Mouse (Mus musculus) MEL (cell line): ENCODE measurements around the gene Sall1. TPM values are rescaled to one million over a fixed set of nuclear protein-coding genes. Genes with fewer than 3 reads are reported as not detected.

Experiments used
- DNase-seq: peaks from one replicate; pipeline ENCODE4 v3.0.0; 2011; ENCODE audit warnings: low read depth, low spot score
- H3K27ac ChIP-seq: 2 replicates; pipeline ENCODE4 v1.5.1; 2012; ENCODE audit warnings: low read depth, mild to moderate bottlenecking, control low read depth, low read length, moderate library complexity; ENCODE audit not compliant: control insufficient read depth
- H3K27me3 ChIP-seq, 2 experiments: fragments of 150-350 bp in 1 of 2; sonication (generic) in 1 of 2; 2 replicates each; pipeline ENCODE4 v1.6.1; 2012; ENCODE audit warnings: low read length in 2 of 2, mild to moderate bottlenecking in 2 of 2, improper control_type of control experiment in 1 of 2, moderate library complexity in 1 of 2; ENCODE audit not compliant: insufficient read depth in 2 of 2, control insufficient read depth in 1 of 2
- H3K36me3 ChIP-seq, 2 experiments: 2 replicates each; pipeline ENCODE4 v1.6.1; 2012 to 2014; ENCODE audit warnings: low read length in 2 of 2, improper control_type of control experiment in 1 of 2, inconsistent platforms in 1 of 2, mild to moderate bottlenecking in 1 of 2; ENCODE audit not compliant: insufficient read depth in 2 of 2, control insufficient read depth in 1 of 2
- H3K4me1 ChIP-seq, 2 experiments: fragments of 150-350 bp in 1 of 2; sonication (generic) in 1 of 2; 2 replicates each; pipeline ENCODE4 v1.6.1; 2012; ENCODE audit warnings: low read length in 2 of 2, improper control_type of control experiment in 1 of 2, mild to moderate bottlenecking in 1 of 2; ENCODE audit not compliant: insufficient read depth in 2 of 2, control insufficient read depth in 1 of 2
- H3K4me3 ChIP-seq, 2 experiments: fragments of 150-350 bp in 1 of 2; sonication (generic) in 1 of 2; 2 replicates each; pipeline ENCODE4 v1.5.1; 2012; ENCODE audit warnings: low read depth in 2 of 2, low read length in 2 of 2, mild to moderate bottlenecking in 2 of 2, moderate library complexity in 2 of 2, control low read depth in 1 of 2, improper control_type of control experiment in 1 of 2; ENCODE audit not compliant: control insufficient read depth in 1 of 2, insufficient read depth in 1 of 2
- H3K79me2 ChIP-seq: 2 replicates; pipeline ENCODE4 v1.6.1; 2012; ENCODE audit warnings: mild to moderate bottlenecking, low read length, moderate library complexity; ENCODE audit not compliant: control insufficient read depth, poor library complexity, insufficient read depth
- H3K9ac ChIP-seq: 2 replicates; pipeline ENCODE4 v1.6.1; 2012; ENCODE audit warnings: low read depth, mild to moderate bottlenecking, control low read depth, low read length, moderate library complexity; ENCODE audit not compliant: control insufficient read depth, poor library complexity, severe bottlenecking
- H3K9me3 ChIP-seq: fragments of 150-350 bp; sonication (generic); replicated peaks from 2 replicates; pipeline ENCODE4 v1.6.1; 2012; ENCODE audit warnings: mild to moderate bottlenecking, low read length, improper control_type of control experiment, moderate library complexity; ENCODE audit not compliant: insufficient read depth
- CHD2 ChIP-seq: IDR thresholded peaks from 2 replicates; pipeline ENCODE4 v1.6.1; 2011; ENCODE audit warnings: low read length, improper control_type of control experiment
- E2F4 ChIP-seq: IDR thresholded peaks from 2 replicates; pipeline ENCODE4 v1.6.1; 2011; ENCODE audit warnings: low read depth, low read length, improper control_type of control experiment, borderline replicate concordance
- ETS1 ChIP-seq: IDR thresholded peaks from 2 replicates; pipeline ENCODE4 v1.6.1; 2012; ENCODE audit warnings: low read depth, mild to moderate bottlenecking, inconsistent platforms, low read length, improper control_type of control experiment, moderate library complexity
- GABPA ChIP-seq: IDR thresholded peaks from 2 replicates; pipeline ENCODE4 v1.6.1; 2012; ENCODE audit warnings: low read depth, mild to moderate bottlenecking, inconsistent platforms, low read length, improper control_type of control experiment, moderate library complexity
- GATA1 ChIP-seq: IDR thresholded peaks from 2 replicates; pipeline ENCODE4 v1.6.1; 2011; ENCODE audit warnings: low read depth, low read length, improper control_type of control experiment
- KAT2A ChIP-seq: conservative IDR thresholded peaks from 2 replicates; pipeline ENCODE4 v1.6.1; 2012; ENCODE audit warnings: low read depth, low read length, improper control_type of control experiment, inconsistent platforms
- MAX ChIP-seq: IDR thresholded peaks from 2 replicates; pipeline ENCODE4 v1.6.1; 2011; ENCODE audit warnings: low read length, improper control_type of control experiment
- MAZ ChIP-seq: IDR thresholded peaks from 2 replicates; pipeline ENCODE4 v1.6.1; 2012; ENCODE audit warnings: low read depth, mild to moderate bottlenecking, inconsistent platforms, low read length, improper control_type of control experiment
- MEF2A ChIP-seq: IDR thresholded peaks from 2 replicates; pipeline ENCODE4 v1.6.1; 2014; ENCODE audit warnings: low read depth, mild to moderate bottlenecking, inconsistent platforms, low read length, improper control_type of control experiment; ENCODE audit not compliant: poor library complexity, insufficient replicate concordance, severe bottlenecking; ENCODE audit errors: extremely low read depth
- NRF1 ChIP-seq: IDR thresholded peaks from 2 replicates; pipeline ENCODE4 v1.6.1; 2014; ENCODE audit warnings: low read depth, mild to moderate bottlenecking, inconsistent platforms, low read length, improper control_type of control experiment, moderate library complexity; ENCODE audit not compliant: poor library complexity, insufficient read depth, severe bottlenecking
- RAD21 ChIP-seq: IDR thresholded peaks from 2 replicates; pipeline ENCODE4 v1.6.1; 2011; ENCODE audit warnings: mild to moderate bottlenecking, low read depth, low read length, improper control_type of control experiment
- TAL1 ChIP-seq: IDR thresholded peaks from 2 replicates; pipeline ENCODE4 v1.6.1; 2012; ENCODE audit warnings: mild to moderate bottlenecking, inconsistent platforms, low read length, moderate library complexity, mixed read lengths
- TCF12 ChIP-seq: IDR thresholded peaks from 2 replicates; pipeline ENCODE4 v1.6.1; 2014; ENCODE audit warnings: low read depth, mild to moderate bottlenecking, inconsistent platforms, low read length, improper control_type of control experiment, moderate library complexity
- ZC3H11A ChIP-seq: IDR thresholded peaks from 2 replicates; pipeline ENCODE4 v1.6.1; 2012; ENCODE audit warnings: low read depth, mild to moderate bottlenecking, inconsistent platforms, low read length, improper control_type of control experiment
- ZKSCAN1 ChIP-seq: IDR thresholded peaks from 2 replicates; pipeline ENCODE4 v1.6.1; 2012; ENCODE audit warnings: low read depth, mild to moderate bottlenecking, inconsistent platforms, low read length, improper control_type of control experiment, moderate library complexity
- ZNF384 ChIP-seq: IDR thresholded peaks from 2 replicates; pipeline ENCODE4 v1.6.1; 2012; ENCODE audit warnings: low read depth, mild to moderate bottlenecking, inconsistent platforms, low read length, improper control_type of control experiment
- polyA plus RNA-seq, 2 experiments: library from polyadenylated mRNA; stranded (reverse) in 1 of 2; unstranded in 1 of 2; fragments of >175 nt in 1 of 2; fragments of >200 nt in 1 of 2; gene quantifications; 2 replicates each; pipeline versions ENCODE4 v1.2.1 to v1.2.4; 2012; ENCODE audit warnings: low replicate concordance in 2 of 2, low read depth in 1 of 2; ENCODE audit not compliant: insufficient read length in 2 of 2, insufficient read depth in 1 of 2, missing spikeins in 1 of 2
- total RNA-seq: library from RNA; depleted of rRNA; stranded (reverse); fragments of 300-350 nt; gene quantifications from 2 replicates; pipeline ENCODE4 v1.2.3, GENCODE M21; 2012

Gene Sall1
- total and polyA plus RNA-seq, 3 experiments: not detected

GRCm38 (mm10) chr8:89017891-89018290, 26.1 kb downstream of the Sall1 start:
- TF ChIP-seq GABPA: no peak
- no peak for TF ChIP-seq ZNF384
- no peaks in the 10 kb centered on the region for H3K27me3 ChIP-seq

GRCm38 (mm10) chr8:89016465-89017070, 27.4 kb downstream of the Sall1 start:
- Histone ChIP-seq H3K4me1 (no peaks in the 10 kb centered on the region), H3K27ac (no peak overlapping the region), H3K79me2 (no peaks in the 10 kb centered on the region), H3K27me3 (no peaks in the 10 kb centered on the region), H3K9ac (no peak overlapping the region), H3K36me3 (no peaks in the 10 kb centered on the region), H3K4me3 (no peak overlapping the region), H3K9me3 (no peaks in the 10 kb centered on the region)
- no peak for TF ChIP-seq MAX
- no peak for TF ChIP-seq TCF12
- TF ChIP-seq KAT2A: no peak
- TF ChIP-seq TAL1: no peak
- TF ChIP-seq NRF1: no peak
- TF ChIP-seq GATA1: no peak
- TF ChIP-seq ZNF384: no peak
- TF ChIP-seq ZC3H11A: no peak
- TF ChIP-seq RAD21: no peak
- no peak for TF ChIP-seq MEF2A
- no peak for DNase-seq

More at GRCm38 (mm10) chr8:89017891-89018290, 26.1 kb downstream of the Sall1 start:
- Histone ChIP-seq H3K27ac (no peak overlapping the region), H3K9me3 (no peaks in the 10 kb centered on the region), H3K36me3 (no peaks in the 10 kb centered on the region), H3K9ac (no peak overlapping the region), H3K4me3 (no peak overlapping the region), H3K79me2 (no peaks in the 10 kb centered on the region), H3K4me1 (no peaks in the 10 kb centered on the region)
- no peak for DNase-seq

GRCm38 (mm10) chr8:89015539-89015938, 28.4 kb downstream of the Sall1 start:
- no peaks in the 10 kb centered on the region for H3K36me3 ChIP-seq
- H3K79me2 ChIP-seq: no peaks in the 10 kb centered on the region
- no peak for DNase-seq
- no peaks in the 10 kb centered on the region for H3K9me3 ChIP-seq
- no peak overlapping the region for H3K9ac ChIP-seq
- H3K27ac ChIP-seq: no peak overlapping the region
- H3K4me1 ChIP-seq: no peaks in the 10 kb centered on the region
- no peaks in the 10 kb centered on the region for H3K27me3 ChIP-seq
- TF ChIP-seq GATA1: no peak
- TF ChIP-seq ZKSCAN1: no peak
- TF ChIP-seq TAL1: no peak
- TF ChIP-seq MEF2A: no peak
- TF ChIP-seq E2F4: no peak
- no peak for TF ChIP-seq ETS1
- TF ChIP-seq CHD2: no peak
- no peak for TF ChIP-seq MAZ
- TF ChIP-seq, all 39 proteins: peak for 0
- no peak overlapping the region for H3K4me3 ChIP-seq
